Mouse (Mus musculus): ENCODE measurements at regions not wholly inside any gene's neighbourhood (a gene's known extent, or its start where the extent isn't known, plus 50 kb on each side); places are given as distances from the start of the nearest gene placed in this dataset.
"Not testable (repeated sequence)": the region's sequence is repeated elsewhere in the genome, so short reads cannot be mapped to it uniquely, and the experiment has no call there.

DNA sequence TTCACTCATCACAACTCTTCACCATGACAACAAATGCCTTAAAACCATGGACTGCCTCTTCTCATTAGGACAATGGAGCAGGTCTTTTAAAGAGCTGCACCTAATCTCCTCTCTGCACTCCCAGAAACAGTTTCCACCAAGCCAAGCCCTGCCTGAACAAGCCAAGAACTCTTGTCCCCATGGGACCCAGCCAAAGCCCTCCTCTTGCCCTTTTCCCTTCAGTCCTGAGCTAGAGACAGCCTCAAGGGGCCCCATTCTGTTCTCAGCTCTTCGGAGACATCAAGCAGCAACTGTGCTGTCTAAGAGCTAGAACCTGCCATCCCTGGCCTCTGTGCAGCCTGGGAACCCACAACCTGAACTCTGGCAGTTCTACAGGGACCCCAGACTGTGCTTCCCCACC is 345.0 kb upstream of the Irak1bp1 start:
- no peak for DNase-seq (ENCODE audit: inconsistent ontology term)

DNA sequence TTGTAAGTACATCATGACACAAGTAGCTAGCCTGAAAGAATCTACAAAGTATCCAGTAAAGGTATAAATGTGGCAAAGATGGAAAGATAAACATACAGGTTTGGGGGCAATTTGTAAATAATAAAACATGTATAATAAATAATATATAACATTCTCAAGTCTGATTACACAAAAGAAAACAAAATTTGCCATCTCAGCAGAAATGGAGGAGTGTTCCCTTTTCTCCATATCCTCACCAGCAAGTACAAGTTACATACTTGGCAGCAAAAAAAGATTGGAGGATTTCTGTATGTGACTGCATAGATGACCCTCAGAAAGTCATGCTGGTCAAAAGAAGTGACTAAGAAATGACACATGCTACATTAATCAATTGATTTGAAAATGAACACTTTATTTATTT is 335.9 kb upstream of the Irak1bp1 start:
- no peak for DNase-seq (ENCODE audit: inconsistent ontology term)

- no peak for DNase-seq (ENCODE audit: inconsistent ontology term)
These were observed 319.3 kb upstream of the Irak1bp1 start for GRCm38 (mm10) chr9:82510014-82510413.

GRCm38 (mm10) chr9:82518993-82519392 is 310.3 kb upstream of the Irak1bp1 start:
- DNase-seq (ENCODE audit: inconsistent ontology term): no peak

DNA sequence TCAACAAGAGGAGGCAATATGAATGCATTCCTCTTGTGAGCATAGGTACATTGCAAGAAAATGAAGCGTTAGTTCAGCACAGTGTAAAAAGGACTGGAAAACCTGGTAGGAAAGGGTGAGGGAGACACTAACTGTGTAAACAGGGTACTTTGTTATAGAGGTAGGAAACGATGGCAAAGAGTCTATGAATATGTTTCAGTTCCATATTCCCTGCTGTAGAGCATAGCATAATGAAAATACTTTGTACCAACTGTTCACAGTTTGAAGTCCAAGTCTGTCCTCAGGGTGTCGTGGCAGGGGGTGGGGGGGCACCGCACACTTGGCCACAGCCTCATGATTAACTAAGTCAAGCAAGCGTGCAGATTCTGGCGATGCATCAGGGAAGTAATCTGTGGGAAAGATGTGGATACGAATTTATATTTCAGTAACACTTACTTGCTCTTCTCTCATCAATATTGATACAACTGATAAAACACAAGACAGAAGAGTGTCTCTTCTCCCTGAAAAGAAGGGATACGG is 301.4 kb upstream of the Irak1bp1 start:
- DNase-seq (ENCODE audit: inconsistent ontology term): peak; percentile 23

- no peak for DNase-seq (ENCODE audit: inconsistent ontology term)
These were observed 276.6 kb upstream of the Irak1bp1 start for GRCm38 (mm10) chr9:82552726-82553125.

- no peak for DNase-seq (ENCODE audit: inconsistent ontology term)
These were observed 276.1 kb upstream of the Irak1bp1 start for GRCm38 (mm10) chr9:82553213-82553612.

- DNase-seq (ENCODE audit: inconsistent ontology term): no peak
These were observed 266.5 kb upstream of the Irak1bp1 start for GRCm38 (mm10) chr9:82562551-82563465.

DNA sequence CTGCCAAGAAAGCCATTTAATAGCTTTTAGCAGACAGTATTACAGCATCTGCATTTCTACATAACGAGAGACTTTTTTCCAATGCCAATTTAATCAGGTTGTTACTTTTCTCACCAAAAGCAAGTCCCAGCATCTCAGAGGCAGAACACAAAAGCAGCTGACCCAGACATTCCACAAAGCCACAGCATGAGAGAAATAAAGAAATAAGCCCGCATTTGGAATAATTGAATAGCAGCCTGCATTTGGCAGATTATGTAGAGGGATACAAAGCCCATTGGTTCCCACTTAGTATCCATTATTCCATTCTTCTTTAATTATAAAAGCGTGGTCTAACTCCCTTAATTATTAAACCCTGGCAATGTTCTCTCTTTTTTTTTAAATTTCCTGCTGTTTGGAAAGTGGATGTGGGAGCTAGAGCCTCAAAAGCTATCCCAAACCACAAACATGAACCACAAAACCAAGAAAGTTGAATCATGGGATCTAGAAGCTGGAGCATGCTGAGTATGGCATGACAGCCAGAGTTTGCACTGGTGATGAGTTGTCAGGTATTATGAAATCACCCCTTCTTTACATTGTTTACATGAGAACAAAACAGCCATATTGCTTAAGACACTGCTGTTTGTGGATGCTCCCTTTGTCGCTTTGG is 247.8 kb upstream of the Irak1bp1 start:
- DNase-seq (ENCODE audit: inconsistent ontology term): peak; percentile 92

DNA sequence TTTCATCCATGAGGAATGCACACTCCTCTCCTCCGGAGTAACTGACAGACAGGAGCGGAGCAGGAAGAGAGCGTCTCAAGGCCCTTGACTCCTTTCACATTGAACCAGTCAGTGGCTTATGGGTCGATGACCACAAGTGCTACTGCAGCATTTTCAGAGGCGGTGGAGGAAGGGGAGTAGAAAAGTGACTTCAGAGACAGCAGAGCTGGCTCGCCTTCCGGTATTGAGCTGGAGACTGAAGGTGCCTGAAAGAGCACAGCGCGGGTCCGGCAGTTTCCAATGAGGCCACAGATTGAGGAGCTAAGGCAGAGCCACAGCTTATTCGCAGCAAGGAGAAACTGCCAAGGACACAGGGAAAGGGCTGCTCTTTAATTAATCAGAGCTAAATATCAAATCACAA is 220.2 kb upstream of the Irak1bp1 start:
- DNase-seq (ENCODE audit: inconsistent ontology term): no peak

- DNase-seq (ENCODE audit: inconsistent ontology term): no peak
These were observed 219.4 kb upstream of the Irak1bp1 start for GRCm38 (mm10) chr9:82609946-82610345.

DNA sequence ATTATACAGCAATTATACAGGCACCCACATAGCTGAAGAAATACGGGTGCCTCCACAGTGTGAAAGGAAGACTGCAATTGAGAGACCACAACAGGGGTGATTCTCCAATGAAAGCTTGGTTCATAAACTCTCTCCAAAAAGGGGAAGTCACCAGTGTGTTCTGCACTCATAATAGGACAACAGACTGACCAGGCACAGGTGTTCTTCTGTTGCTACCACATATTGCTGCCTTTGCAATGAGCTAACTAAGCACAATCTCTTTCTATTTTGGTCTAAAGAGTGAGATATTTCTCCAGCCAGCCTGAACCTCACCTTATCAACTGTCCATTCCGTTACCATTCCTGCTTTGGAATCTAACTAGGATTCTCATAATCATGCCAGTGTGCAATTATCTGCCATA is 216.8 kb upstream of the Irak1bp1 start:
- no peak for DNase-seq (ENCODE audit: inconsistent ontology term)

- no peak for DNase-seq (ENCODE audit: inconsistent ontology term)
These were observed 196.9 kb upstream of the Irak1bp1 start for GRCm38 (mm10) chr9:82632411-82632810.

DNA sequence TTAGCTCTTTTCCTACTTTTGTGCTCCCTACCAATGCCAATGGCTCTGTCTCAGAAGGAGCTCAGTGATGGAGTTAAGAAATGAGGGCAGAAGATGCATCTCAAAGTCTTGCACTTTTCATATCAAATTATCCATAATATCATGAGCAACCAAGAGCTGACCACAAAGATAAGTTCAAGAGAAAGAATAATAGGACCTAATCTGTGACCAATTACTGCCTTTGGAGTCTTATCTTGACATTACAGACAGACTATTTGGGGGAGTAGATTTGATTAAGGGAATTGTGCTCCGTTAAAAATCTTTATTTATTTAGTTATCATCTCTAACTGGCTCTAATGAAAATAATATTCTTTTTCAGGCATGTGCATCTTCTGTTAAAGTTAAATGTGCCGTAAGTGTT is 189.1 kb upstream of the Irak1bp1 start:
- no peak for DNase-seq (ENCODE audit: inconsistent ontology term)

GRCm38 (mm10) chr9:82643900-82644299 is 185.4 kb upstream of the Irak1bp1 start:
- DNase-seq (ENCODE audit: inconsistent ontology term): peak; percentile 20

DNA sequence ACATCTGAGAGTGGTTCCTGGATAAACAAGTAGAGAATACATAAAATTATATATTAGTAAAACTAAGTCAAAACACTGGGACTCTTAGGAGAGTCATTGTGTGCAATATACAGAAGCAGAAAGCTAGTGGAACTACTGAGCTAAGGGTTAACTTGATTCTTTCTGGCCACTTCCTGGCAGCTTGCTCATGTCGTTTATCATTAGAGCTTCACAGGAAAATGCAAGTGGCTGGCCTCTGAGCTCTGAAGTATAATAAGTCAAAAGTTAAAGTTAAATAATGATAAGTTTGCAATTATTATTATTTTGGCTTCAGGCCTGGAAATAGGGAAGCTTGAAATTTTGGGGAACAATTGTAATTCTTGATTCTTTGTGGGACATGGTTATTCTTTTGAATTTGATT is 173.8 kb upstream of the Irak1bp1 start:
- not testable (repeated sequence) for DNase-seq (ENCODE audit: inconsistent ontology term)

- DNase-seq (ENCODE audit: inconsistent ontology term): peak; percentile 88
These were observed 147.1 kb upstream of the Irak1bp1 start for GRCm38 (mm10) chr9:82682196-82682595.

- DNase-seq (ENCODE audit: inconsistent ontology term): no peak
These were observed 119.8 kb upstream of the Irak1bp1 start for GRCm38 (mm10) chr9:82709411-82709983.

- DNase-seq (ENCODE audit: inconsistent ontology term): peak; percentile 2
These were observed 119.2 kb upstream of the Irak1bp1 start for GRCm38 (mm10) chr9:82709991-82710593.

DNA sequence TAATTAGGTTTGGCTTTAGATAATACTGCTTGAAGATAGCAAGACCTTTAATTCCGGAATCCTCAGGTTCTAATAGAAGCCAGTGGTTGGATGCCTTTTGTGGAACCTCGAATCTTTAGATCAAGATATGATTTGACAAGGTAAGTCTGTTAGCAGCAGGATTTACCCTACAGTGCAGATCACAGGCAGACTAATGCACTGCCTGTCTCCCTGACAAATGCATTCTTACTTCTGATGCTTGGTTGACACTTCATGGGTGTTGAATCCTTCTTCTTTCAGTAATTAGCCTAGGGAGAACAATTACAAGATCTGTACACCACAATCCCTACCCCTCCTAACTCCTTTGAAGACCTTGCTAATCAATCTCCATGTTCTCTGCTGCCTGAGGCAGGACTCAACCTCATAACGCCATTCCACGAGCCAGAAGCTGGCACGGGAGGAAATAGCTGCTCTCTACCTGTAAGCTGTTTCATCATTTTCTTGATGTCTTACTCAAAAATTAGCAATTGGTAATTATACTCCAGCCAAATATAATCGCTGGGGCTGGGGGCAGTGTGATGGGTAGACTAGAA is 118.3 kb upstream of the Irak1bp1 start:
- DNase-seq (ENCODE audit: inconsistent ontology term): no peak

All from Muller cell, postnatal 12 days (primary cell).